Mouse (Mus musculus): ENCODE results near the gene Nt5dc3. TPM values are rescaled to one million over a fixed set of nuclear protein-coding genes. Genes with fewer than 3 reads are reported as not detected.
A peak's percentile ranks its signal among the peaks of the same experiment; 100 is the strongest.

Nt5dc3 gene
- polyA plus RNA-seq, 1 experiment from 2014 or later: 11.3 TPM

DNA sequence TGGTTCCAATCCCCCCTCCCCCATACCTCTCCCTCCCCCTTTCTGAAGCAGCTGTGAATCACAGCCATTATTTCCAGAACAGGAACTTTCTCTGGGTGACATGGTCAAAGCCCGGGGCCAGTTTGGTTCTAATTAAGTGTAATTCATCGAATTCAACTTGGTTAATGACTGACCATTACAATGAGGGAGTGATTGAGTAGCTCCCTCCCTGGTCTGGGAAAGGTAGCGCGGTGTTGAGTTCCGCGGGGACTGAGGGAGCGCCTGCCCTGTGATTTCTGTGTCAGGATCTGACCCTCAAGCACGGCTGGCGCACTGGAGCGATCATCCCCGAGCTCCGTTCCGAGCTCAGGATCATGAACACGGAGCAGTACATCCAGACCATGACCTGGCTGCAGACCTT lies 46.1 kb downstream of the Nt5dc3 start:
- H3K27me3 ChIP-seq (replicated peaks; ENCODE audit: control insufficient read depth, insufficient read depth, low read length): no peaks in the 10 kb centered on the region
- 51% methylated on average over 14 of the region's 14 CpGs for WGBS

DNA sequence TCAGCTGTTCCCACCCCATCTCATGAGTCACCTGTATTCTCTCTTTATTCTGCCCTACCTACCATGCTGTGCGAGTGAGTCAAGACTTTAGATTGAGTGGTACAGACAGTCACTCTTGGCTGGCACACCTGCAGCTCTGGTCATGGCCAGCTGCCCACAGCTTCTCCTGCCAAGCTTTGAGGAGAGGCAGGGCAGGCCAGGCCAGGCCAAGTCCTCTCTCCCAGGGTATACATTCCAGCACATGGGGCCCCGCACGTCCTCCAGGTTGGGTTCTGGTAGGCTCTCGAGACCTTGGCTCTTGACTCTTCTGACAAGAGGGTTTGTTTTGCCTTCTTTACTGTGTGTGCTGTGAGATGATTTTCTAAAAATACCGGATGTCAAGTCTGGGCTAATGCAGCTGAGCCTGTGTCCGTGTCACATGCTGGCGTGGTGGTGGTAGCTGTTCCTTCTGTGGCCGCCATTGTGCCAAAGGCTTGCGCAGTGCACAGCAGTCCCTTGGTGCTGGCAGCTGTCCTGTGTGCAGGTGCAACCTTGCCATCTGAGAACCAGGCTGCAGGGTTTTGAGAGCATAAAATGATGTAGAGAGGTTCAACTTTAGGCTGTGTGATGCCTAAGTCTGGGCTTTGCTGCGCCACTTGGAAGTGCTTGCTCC lies 47.2 kb downstream of the Nt5dc3 start:
- no peak overlapping the region for H3K9ac ChIP-seq (ENCODE audit: low read depth, low read length)
- 88% methylated on average over 10 of the region's 10 CpGs for WGBS
- H3K4me2 ChIP-seq (ENCODE audit: low read length): no peak overlapping the region
- H3K4me1 ChIP-seq (ENCODE audit: control insufficient read depth, insufficient read depth, low read depth, low read length): no peaks in the 10 kb centered on the region
- no peaks in the 10 kb centered on the region for H3K9me3 ChIP-seq (ENCODE audit: control insufficient read depth, low read length)
- no peak overlapping the region for H3K27ac ChIP-seq (ENCODE audit: low read depth, low read length)
- no peaks in the 10 kb centered on the region; the same call in none of the 2 replicates for H3K36me3 ChIP-seq (ENCODE audit: control insufficient read depth, insufficient read depth, low read length)
- peak; percentile 21; the same call in 1 of the 2 replicates for ATAC-seq
- no peaks in the 10 kb centered on the region for H3K27me3 ChIP-seq (replicated peaks; ENCODE audit: control insufficient read depth, insufficient read depth, low read length)
- H3K4me3 ChIP-seq (ENCODE audit: low read length): no peak overlapping the region

More for the DNA sequence above, 46.1 kb downstream of the Nt5dc3 start:
- Histone ChIP-seq H3K4me3 (ENCODE audit: low read length) (no peak overlapping the region), H3K4me1 (ENCODE audit: control insufficient read depth, insufficient read depth, low read depth, low read length) (peaks cover 1% of the 10 kb centered on the region), H3K9ac (ENCODE audit: low read depth, low read length) (no peak overlapping the region), H3K36me3 (ENCODE audit: control insufficient read depth, insufficient read depth, low read length) (no peaks in the 10 kb centered on the region; the same call in none of the 2 replicates), H3K9me3 (ENCODE audit: control insufficient read depth, low read length) (no peaks in the 10 kb centered on the region), H3K4me2 (ENCODE audit: low read length) (no peak overlapping the region), H3K27ac (ENCODE audit: low read depth, low read length) (no peak overlapping the region)
- ATAC-seq: no peak

DNA sequence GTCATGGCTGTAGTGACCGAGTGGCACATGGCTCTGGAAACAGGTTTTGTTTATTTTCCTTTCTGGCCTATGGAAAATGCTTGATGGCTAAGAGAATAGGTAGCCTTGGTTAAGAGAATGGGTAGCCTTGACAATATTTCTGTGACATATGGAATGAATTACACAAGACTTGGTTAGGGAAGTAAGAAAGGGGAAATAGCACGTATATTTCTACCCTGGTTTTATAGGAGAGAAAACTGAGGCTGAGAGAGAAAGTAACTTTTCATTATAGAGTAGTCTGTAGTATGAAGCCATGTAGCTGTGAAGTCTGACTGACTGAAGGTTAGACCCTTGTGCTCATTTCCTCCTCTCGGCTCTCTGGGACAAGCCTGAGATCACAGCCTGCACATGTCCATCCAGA lies 48.1 kb downstream of the Nt5dc3 start:
- 84% methylated on average over 3 of the region's 3 CpGs for WGBS
- Histone ChIP-seq H3K9ac (ENCODE audit: low read depth, low read length) (no peak overlapping the region), H3K4me2 (ENCODE audit: low read length) (no peak overlapping the region), H3K36me3 (ENCODE audit: control insufficient read depth, insufficient read depth, low read length) (peaks cover 1% of the 10 kb centered on the region), H3K9me3 (ENCODE audit: control insufficient read depth, low read length) (no peaks in the 10 kb centered on the region), H3K4me1 (ENCODE audit: control insufficient read depth, insufficient read depth, low read depth, low read length) (no peaks in the 10 kb centered on the region), H3K4me3 (ENCODE audit: low read length) (no peak overlapping the region), H3K27ac (ENCODE audit: low read depth, low read length) (no peak overlapping the region), H3K27me3 (replicated peaks; ENCODE audit: control insufficient read depth, insufficient read depth, low read length) (no peaks in the 10 kb centered on the region)
- no peak for ATAC-seq

DNA sequence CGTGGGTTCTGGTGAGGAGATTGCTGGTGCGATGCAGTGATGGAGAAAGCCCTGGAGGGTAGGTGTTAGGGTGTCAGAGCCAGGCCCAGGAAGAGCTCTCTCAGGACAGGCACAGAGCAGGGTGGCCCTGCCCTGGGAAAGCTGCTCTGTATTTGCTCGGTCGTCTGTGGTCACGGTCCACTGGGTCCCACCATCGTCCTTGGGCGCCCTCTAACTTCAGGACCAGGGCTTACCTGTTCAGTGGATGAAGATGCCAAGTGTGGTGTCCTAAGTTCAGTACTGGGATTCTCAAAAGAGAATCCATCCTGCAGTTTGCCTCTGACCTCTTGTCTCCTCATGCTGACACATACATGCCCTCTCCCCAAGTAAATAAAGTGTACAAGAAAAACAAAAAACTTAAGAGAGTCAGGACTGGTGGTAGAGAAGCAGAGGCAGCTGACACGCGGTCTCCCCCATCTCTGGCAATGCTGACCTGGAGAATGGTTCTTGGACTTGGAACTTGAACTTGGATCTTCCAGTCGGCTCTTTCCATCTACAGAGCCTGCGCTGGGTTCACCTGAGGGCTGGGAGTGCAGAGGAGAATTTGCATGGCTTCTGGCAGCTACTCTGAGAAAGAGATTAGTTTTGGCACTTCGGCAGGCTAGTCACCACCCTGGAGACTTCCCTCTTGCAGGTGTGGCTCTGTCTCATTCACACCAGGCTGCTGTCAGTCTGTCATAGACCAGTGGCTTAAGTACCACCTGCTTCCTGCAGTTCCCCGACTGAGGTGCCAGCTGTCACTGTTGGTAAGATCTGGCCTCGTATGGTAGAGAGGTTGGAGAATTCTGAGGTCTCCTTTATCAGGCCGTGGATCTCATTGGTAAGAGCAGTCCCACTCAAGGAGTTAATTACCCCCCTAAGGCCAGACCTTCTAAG lies 49.7 kb downstream of the Nt5dc3 start:
- no peak overlapping the region for H3K4me3 ChIP-seq (ENCODE audit: low read length)
- H3K36me3 ChIP-seq (ENCODE audit: control insufficient read depth, insufficient read depth, low read length): peaks cover 2% of the 10 kb centered on the region
- no peaks in the 10 kb centered on the region for H3K9me3 ChIP-seq (ENCODE audit: control insufficient read depth, low read length)
- H3K9ac ChIP-seq (ENCODE audit: low read depth, low read length): no peak overlapping the region
- peak; percentile 21; the same call in 1 of the 2 replicates for ATAC-seq
- H3K4me1 ChIP-seq (ENCODE audit: control insufficient read depth, insufficient read depth, low read depth, low read length): no peaks in the 10 kb centered on the region
- no peak overlapping the region for H3K4me2 ChIP-seq (ENCODE audit: low read length)
- no peaks in the 10 kb centered on the region for H3K27me3 ChIP-seq (replicated peaks; ENCODE audit: control insufficient read depth, insufficient read depth, low read length)
- no peak overlapping the region for H3K27ac ChIP-seq (ENCODE audit: low read depth, low read length)
- 80% methylated on average over 15 of the region's 15 CpGs for WGBS

DNA sequence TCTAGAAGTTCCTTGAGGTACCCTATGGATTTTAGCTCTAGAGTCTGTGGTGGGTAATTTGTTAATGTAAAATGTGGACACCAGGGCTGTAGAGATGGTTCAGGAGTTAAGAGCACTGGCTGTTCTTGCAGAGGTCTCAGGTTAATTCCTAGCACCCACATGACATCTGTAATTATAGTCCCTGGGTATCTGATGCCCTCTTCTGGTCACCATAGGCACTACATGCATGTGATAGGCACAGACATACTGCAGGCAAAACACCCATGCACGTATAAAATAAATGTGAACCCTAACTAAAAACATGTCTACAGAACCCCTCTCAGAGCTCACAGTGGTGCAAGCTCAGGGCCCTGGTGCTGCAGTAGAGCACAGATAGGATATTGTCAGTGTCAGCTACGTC lies 50.7 kb downstream of the Nt5dc3 start:
- no peak for ATAC-seq
- Histone ChIP-seq H3K27me3 (replicated peaks; ENCODE audit: control insufficient read depth, insufficient read depth, low read length) (no peaks in the 10 kb centered on the region), H3K9ac (ENCODE audit: low read depth, low read length) (no peak overlapping the region), H3K4me1 (ENCODE audit: control insufficient read depth, insufficient read depth, low read depth, low read length) (no peaks in the 10 kb centered on the region), H3K27ac (ENCODE audit: low read depth, low read length) (no peak overlapping the region), H3K9me3 (ENCODE audit: control insufficient read depth, low read length) (no peaks in the 10 kb centered on the region), H3K36me3 (ENCODE audit: control insufficient read depth, insufficient read depth, low read length) (peaks cover 9% of the 10 kb centered on the region), H3K4me2 (ENCODE audit: low read length) (no peak overlapping the region), H3K4me3 (ENCODE audit: low read length) (no peak overlapping the region)
- 92% methylated on average over 2 of the region's 2 CpGs for WGBS

DNA sequence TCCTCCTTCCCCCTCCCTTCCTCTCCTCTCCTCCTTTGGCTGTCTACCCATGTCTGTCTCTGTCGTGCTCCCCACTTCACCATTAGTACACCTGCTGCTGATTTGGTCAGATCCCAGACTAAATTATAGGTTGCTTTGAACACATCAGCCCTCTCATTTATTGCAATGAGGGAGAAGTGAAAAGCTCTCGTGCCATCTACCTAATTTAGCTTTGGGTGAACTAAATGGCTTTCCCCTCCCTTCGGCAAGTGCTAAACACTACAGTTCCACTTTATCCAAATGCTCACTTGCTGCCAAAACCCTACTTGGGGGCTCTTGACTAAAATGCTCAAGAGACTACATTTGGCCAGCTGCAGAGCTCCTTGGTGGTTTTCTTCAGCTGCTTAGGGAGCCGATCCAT lies 58.0 kb downstream of the Nt5dc3 start:
- H3K9me3 ChIP-seq (ENCODE audit: control insufficient read depth, low read length): no peaks in the 10 kb centered on the region
- H3K27ac ChIP-seq (ENCODE audit: low read depth, low read length): no peak overlapping the region
- H3K36me3 ChIP-seq (ENCODE audit: control insufficient read depth, insufficient read depth, low read length): peaks cover 9% of the 10 kb centered on the region; the same call in 1 of the 2 replicates
- H3K27me3 ChIP-seq (replicated peaks; ENCODE audit: control insufficient read depth, insufficient read depth, low read length): no peaks in the 10 kb centered on the region
- ATAC-seq: no peak
- no peak overlapping the region for H3K9ac ChIP-seq (ENCODE audit: low read depth, low read length)
- 74% methylated on average over 4 of the region's 4 CpGs for WGBS
- H3K4me2 ChIP-seq (ENCODE audit: low read length): no peak overlapping the region
- H3K4me3 ChIP-seq (ENCODE audit: low read length): no peak overlapping the region
- no peaks in the 10 kb centered on the region for H3K4me1 ChIP-seq (ENCODE audit: control insufficient read depth, insufficient read depth, low read depth, low read length)

DNA sequence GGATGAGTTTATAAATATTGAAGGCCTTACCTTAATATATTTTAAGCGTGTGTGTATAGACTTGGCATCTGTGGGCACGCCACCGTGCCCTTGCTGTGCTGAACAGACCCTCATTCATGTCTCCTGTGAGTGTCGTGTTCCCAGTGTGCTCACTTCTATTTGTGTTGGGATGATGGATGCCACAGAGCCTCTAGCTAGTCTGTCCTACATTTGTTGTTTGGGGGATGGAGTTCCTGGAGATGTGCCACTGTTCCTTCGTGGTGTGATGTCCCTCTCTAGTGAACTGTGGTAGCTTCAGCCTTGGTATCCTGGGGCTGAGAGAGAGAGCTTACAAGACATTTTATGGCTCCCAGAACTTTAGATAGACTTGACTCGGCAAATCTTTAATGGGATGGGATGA lies 60.0 kb downstream of the Nt5dc3 start:
- H3K4me3 ChIP-seq (ENCODE audit: low read length): no peak overlapping the region
- H3K27me3 ChIP-seq (replicated peaks; ENCODE audit: control insufficient read depth, insufficient read depth, low read length): no peaks in the 10 kb centered on the region
- H3K4me1 ChIP-seq (ENCODE audit: control insufficient read depth, insufficient read depth, low read depth, low read length): no peaks in the 10 kb centered on the region
- 90% methylated on average over 6 of the region's 6 CpGs for WGBS
- no peak overlapping the region for H3K9ac ChIP-seq (ENCODE audit: low read depth, low read length)
- no peaks in the 10 kb centered on the region for H3K9me3 ChIP-seq (ENCODE audit: control insufficient read depth, low read length)
- H3K4me2 ChIP-seq (ENCODE audit: low read length): no peak overlapping the region
- no peak; the same call in 1 of the 2 replicates for ATAC-seq
- peaks cover 6% of the 10 kb centered on the region; the same call in 1 of the 2 replicates for H3K36me3 ChIP-seq (ENCODE audit: control insufficient read depth, insufficient read depth, low read length)
- no peak overlapping the region for H3K27ac ChIP-seq (ENCODE audit: low read depth, low read length)

DNA sequence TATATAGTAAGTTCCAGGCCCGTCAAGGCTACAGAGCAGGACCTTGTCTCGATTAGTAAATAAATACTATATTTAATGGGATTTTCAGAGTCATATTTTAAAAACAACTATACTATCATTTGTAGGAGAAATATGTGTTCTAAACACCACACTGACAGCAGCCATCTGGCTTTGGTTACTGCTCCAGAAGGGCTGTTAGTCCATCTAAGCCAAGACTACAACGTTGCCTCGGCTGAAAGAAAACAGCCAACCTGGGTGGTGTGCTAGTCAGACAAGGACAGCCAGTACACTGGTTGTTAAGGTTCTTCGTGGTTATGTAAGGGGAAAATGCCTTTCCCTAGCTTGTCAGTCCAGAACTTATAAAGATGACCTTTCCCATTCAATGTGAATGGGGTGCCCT lies 63.9 kb downstream of the Nt5dc3 start:
- no peak for ATAC-seq
- Histone ChIP-seq H3K9me3 (ENCODE audit: control insufficient read depth, low read length) (no peaks in the 10 kb centered on the region), H3K9ac (ENCODE audit: low read depth, low read length) (no peak overlapping the region), H3K27ac (ENCODE audit: low read depth, low read length) (no peak overlapping the region), H3K4me1 (ENCODE audit: control insufficient read depth, insufficient read depth, low read depth, low read length) (no peaks in the 10 kb centered on the region), H3K4me2 (ENCODE audit: low read length) (no peak overlapping the region), H3K27me3 (replicated peaks; ENCODE audit: control insufficient read depth, insufficient read depth, low read length) (no peaks in the 10 kb centered on the region), H3K36me3 (ENCODE audit: control insufficient read depth, insufficient read depth, low read length) (no peaks in the 10 kb centered on the region), H3K4me3 (ENCODE audit: low read length) (no peak overlapping the region)
- 86% methylated on average over 5 of the region's 5 CpGs for WGBS

DNA sequence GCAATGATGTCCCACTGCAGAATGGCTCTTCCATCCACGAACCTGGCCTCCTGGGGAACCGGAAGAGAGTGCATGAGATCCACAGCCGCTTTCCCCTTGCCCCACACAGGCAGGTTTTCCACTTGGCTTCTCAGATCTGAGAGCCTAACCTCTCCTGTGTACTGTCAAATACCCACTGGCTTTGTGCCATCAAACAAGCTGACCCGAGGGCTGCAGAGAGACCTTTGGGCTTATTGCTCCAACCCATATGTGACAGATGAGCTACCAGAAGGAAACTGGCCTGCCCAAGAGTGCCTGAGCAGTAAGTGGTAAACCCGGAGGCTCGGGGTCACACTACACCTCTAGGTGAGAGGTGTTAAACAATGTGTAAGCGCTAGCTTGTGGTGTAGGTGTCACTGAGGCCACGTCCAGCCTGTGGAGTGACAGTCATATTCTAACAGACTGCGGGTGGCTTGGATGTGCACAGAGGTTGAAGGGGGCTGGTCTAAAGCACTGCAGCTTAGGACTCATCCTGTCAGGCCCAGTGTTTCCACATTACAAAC lies 68.2 kb downstream of the Nt5dc3 start:
- ATAC-seq: no peak
- no peaks in the 10 kb centered on the region for H3K36me3 ChIP-seq (ENCODE audit: control insufficient read depth, insufficient read depth, low read length)
- 80% methylated on average over 9 of the region's 9 CpGs for WGBS

More for the DNA sequence above, 68.2 kb downstream of the Nt5dc3 start:
- H3K4me2 ChIP-seq (ENCODE audit: low read length): no peak overlapping the region
- no peak overlapping the region for H3K9ac ChIP-seq (ENCODE audit: low read depth, low read length)
- no peaks in the 10 kb centered on the region for H3K4me1 ChIP-seq (ENCODE audit: control insufficient read depth, insufficient read depth, low read depth, low read length)
- no peaks in the 10 kb centered on the region for H3K9me3 ChIP-seq (ENCODE audit: control insufficient read depth, low read length)
- no peak overlapping the region for H3K27ac ChIP-seq (ENCODE audit: low read depth, low read length)
- H3K27me3 ChIP-seq (replicated peaks; ENCODE audit: control insufficient read depth, insufficient read depth, low read length): no peaks in the 10 kb centered on the region
- H3K4me3 ChIP-seq (ENCODE audit: low read length): no peak overlapping the region

All from hindbrain, embryonic 16.5 days (tissue).